Mouse (Mus musculus): ENCODE data around the gene Mpped2. TPM values are rescaled to one million over a fixed set of nuclear protein-coding genes. Genes with fewer than 3 reads are reported as not detected.
A peak's percentile ranks its signal among the peaks of the same experiment; 100 is the strongest.

The Mpped2 gene
- polyA plus RNA-seq, 1 experiment from 2014 or later = 1.3 TPM

- H3K4me1 ChIP-seq (ENCODE audit: insufficient read depth) = no peaks in the 10 kb centered on the region
- no peak for ATAC-seq
These were observed 29.0 kb downstream of the Mpped2 start for GRCm38 (mm10) chr2:106722020-106722419.

GRCm38 (mm10) chr2:106729951-106730564 lies 37.0 kb downstream of the Mpped2 start:
- H3K4me2 ChIP-seq (ENCODE audit: low read depth, low read length) = no peak overlapping the region
- no peak overlapping the region for H3K9ac ChIP-seq (replicated peaks)
- H3K27ac ChIP-seq (ENCODE audit: low read depth) = no peak overlapping the region
- H3K9me3 ChIP-seq (ENCODE audit: low read length) = no peaks in the 10 kb centered on the region
- no peaks in the 10 kb centered on the region for H3K36me3 ChIP-seq (replicated peaks; ENCODE audit: insufficient read depth, low read length)
- ATAC-seq (no peak), DNase-seq (no peak)
- WGBS (ENCODE audit: insufficient replicate concordance) = 58% methylated on average over 6 of the region's 6 CpGs
- H3K27me3 ChIP-seq (ENCODE audit: insufficient read depth, low read length) = no peaks in the 10 kb centered on the region
- 0 out of 2 replicates have a peak, but pooled peaks cover 2% of the 10 kb centered on the region for H3K4me1 ChIP-seq (ENCODE audit: insufficient read depth)
- no peak for TF ChIP-seq EP300 (IDR thresholded peaks at IDR 0.05; ENCODE audit: low read depth)
- TF ChIP-seq CTCF (IDR thresholded peaks at IDR 0.05; ENCODE audit: low read depth) = no peak
- no peak overlapping the region for H3K4me3 ChIP-seq (ENCODE audit: low read depth, low read length)

More at GRCm38 (mm10) chr2:106722020-106722419, 29.0 kb downstream of the Mpped2 start:
- Histone ChIP-seq H3K27ac (ENCODE audit: low read depth) (no peak overlapping the region), H3K36me3 (replicated peaks; ENCODE audit: insufficient read depth, low read length) (no peaks in the 10 kb centered on the region), H3K9me3 (ENCODE audit: low read length) (no peaks in the 10 kb centered on the region), H3K4me2 (ENCODE audit: low read depth, low read length) (no peak overlapping the region), H3K4me3 (ENCODE audit: low read depth, low read length) (no peak overlapping the region), H3K9ac (replicated peaks) (no peak overlapping the region), H3K27me3 (ENCODE audit: insufficient read depth, low read length) (no peaks in the 10 kb centered on the region)
- TF ChIP-seq EP300 (IDR thresholded peaks at IDR 0.05; ENCODE audit: low read depth) = no peak
- no peak for TF ChIP-seq CTCF (IDR thresholded peaks at IDR 0.05; ENCODE audit: low read depth)
- DNase-seq = no peak
- WGBS (ENCODE audit: insufficient replicate concordance) = 90% methylated on average over 4 of the region's 4 CpGs

DNA sequence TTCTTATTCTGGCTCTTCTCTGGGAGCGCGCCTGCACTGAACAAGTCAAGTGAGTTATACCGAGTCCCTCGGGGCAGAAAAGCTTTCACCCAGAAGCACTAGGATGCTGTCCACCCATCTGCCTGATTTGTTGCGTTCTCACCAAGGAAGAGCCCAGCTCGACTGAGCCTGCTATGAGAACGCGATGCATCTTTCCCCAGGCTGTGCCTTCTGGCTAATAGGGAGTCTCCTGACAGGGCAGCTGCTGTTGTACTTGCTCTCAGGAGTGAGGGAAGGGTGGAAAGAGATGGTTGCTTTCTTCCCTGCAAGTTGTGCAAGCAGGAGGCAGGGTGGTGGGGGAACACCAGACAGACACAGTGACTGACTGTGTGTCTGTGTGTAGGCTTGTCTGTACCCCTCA lies 37.5 kb downstream of the Mpped2 start:
- ATAC-seq = no peak
- H3K36me3 ChIP-seq (replicated peaks; ENCODE audit: insufficient read depth, low read length) = no peaks in the 10 kb centered on the region
- no peak overlapping the region for H3K9ac ChIP-seq (replicated peaks)
- 0 out of 2 replicates have a peak, but pooled peaks cover 2% of the 10 kb centered on the region for H3K4me1 ChIP-seq (ENCODE audit: insufficient read depth)
- TF ChIP-seq CTCF (IDR thresholded peaks at IDR 0.05; ENCODE audit: low read depth) (no peak), EP300 (IDR thresholded peaks at IDR 0.05; ENCODE audit: low read depth) (no peak)
- H3K9me3 ChIP-seq (ENCODE audit: low read length) = no peaks in the 10 kb centered on the region
- no peak overlapping the region for H3K27ac ChIP-seq (ENCODE audit: low read depth)
- no peak overlapping the region for H3K4me3 ChIP-seq (ENCODE audit: low read depth, low read length)
- no peaks in the 10 kb centered on the region for H3K27me3 ChIP-seq (ENCODE audit: insufficient read depth, low read length)
- 85% methylated on average over 8 of the region's 8 CpGs for WGBS (ENCODE audit: insufficient replicate concordance)
- DNase-seq = no peak
- no peak overlapping the region for H3K4me2 ChIP-seq (ENCODE audit: low read depth, low read length)

GRCm38 (mm10) chr2:106731478-106731877 lies 38.4 kb downstream of the Mpped2 start:
- TF ChIP-seq EP300 (IDR thresholded peaks at IDR 0.05; ENCODE audit: low read depth) (no peak), CTCF (IDR thresholded peaks at IDR 0.05; ENCODE audit: low read depth) (no peak)
- no peak for ATAC-seq
- WGBS (ENCODE audit: insufficient replicate concordance) = 71% methylated on average over 4 of the region's 4 CpGs

DNA sequence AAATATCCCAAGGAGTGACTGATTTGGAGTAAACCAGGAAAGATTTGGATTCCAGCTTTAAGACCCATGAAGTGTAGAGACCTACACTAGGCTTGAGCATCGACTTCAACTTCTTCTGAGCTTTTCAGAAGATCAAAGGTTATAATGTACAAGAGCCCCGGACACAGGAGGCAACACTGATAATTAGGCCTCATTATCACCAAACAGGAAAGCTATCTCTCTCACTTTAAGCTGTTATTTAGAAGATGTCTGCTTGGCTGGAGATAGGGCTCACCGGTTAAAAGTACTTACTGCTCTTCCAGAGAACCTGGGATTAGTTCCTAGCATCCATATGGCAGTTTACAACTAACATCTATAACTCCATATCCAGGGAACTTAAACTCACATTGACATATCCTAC lies 39.1 kb downstream of the Mpped2 start:
- ATAC-seq = no peak
- Histone ChIP-seq H3K4me3 (ENCODE audit: low read depth, low read length) (no peak overlapping the region), H3K27ac (ENCODE audit: low read depth) (no peak overlapping the region), H3K27me3 (ENCODE audit: insufficient read depth, low read length) (no peaks in the 10 kb centered on the region), H3K4me1 (ENCODE audit: insufficient read depth) (0 out of 2 replicates have a peak, but pooled peaks cover 2% of the 10 kb centered on the region), H3K4me2 (ENCODE audit: low read depth, low read length) (no peak overlapping the region), H3K9me3 (ENCODE audit: low read length) (no peaks in the 10 kb centered on the region), H3K36me3 (replicated peaks; ENCODE audit: insufficient read depth, low read length) (no peaks in the 10 kb centered on the region), H3K9ac (replicated peaks) (no peak overlapping the region)
- WGBS (ENCODE audit: insufficient replicate concordance) = 30% methylated on average over 3 of the region's 3 CpGs
- TF ChIP-seq CTCF (IDR thresholded peaks at IDR 0.05; ENCODE audit: low read depth) (no peak), EP300 (IDR thresholded peaks at IDR 0.05; ENCODE audit: low read depth) (peak; percentile 40; the same call in 1 of the 2 replicates)
- DNase-seq = no peak

More at GRCm38 (mm10) chr2:106731478-106731877, 38.4 kb downstream of the Mpped2 start:
- Histone ChIP-seq H3K9ac (replicated peaks) (no peak overlapping the region), H3K4me2 (ENCODE audit: low read depth, low read length) (no peak overlapping the region), H3K36me3 (replicated peaks; ENCODE audit: insufficient read depth, low read length) (no peaks in the 10 kb centered on the region), H3K4me3 (ENCODE audit: low read depth, low read length) (no peak overlapping the region), H3K4me1 (ENCODE audit: insufficient read depth) (0 out of 2 replicates have a peak, but pooled peaks cover 2% of the 10 kb centered on the region), H3K27ac (ENCODE audit: low read depth) (no peak overlapping the region), H3K9me3 (ENCODE audit: low read length) (no peaks in the 10 kb centered on the region), H3K27me3 (ENCODE audit: insufficient read depth, low read length) (no peaks in the 10 kb centered on the region)
- DNase-seq = no peak

DNA sequence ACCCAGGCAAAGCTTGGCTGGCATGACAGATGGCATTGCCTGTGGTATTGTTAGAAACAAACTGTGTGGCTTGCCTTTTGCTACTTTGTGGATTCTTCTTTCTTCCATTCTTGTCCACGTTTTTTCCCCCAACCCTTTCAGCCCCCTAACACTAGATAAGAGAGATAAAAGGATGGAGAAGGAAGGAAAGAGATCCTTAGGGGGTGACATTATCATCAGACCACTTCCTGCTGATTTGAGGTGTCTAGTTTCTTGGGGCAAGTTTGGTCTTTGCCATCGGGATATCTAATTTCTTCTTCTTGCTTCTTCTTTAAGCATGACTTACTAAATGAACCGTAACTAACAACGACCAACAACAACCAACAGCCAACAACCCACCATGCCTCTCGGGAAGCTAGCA lies 40.3 kb downstream of the Mpped2 start:
- no peaks in the 10 kb centered on the region for H3K36me3 ChIP-seq (replicated peaks; ENCODE audit: insufficient read depth, low read length)
- ATAC-seq = no peak
- 0 out of 2 replicates have a peak, but pooled peaks cover 2% of the 10 kb centered on the region for H3K4me1 ChIP-seq (ENCODE audit: insufficient read depth)
- H3K9me3 ChIP-seq (ENCODE audit: low read length) = no peaks in the 10 kb centered on the region
- DNase-seq = no peak
- H3K9ac ChIP-seq (replicated peaks) = no peak overlapping the region
- TF ChIP-seq EP300 (IDR thresholded peaks at IDR 0.05; ENCODE audit: low read depth) = no peak
- no peaks in the 10 kb centered on the region for H3K27me3 ChIP-seq (ENCODE audit: insufficient read depth, low read length)
- H3K4me3 ChIP-seq (ENCODE audit: low read depth, low read length) = no peak overlapping the region
- WGBS (ENCODE audit: insufficient replicate concordance) = 51% methylated on average over 5 of the region's 5 CpGs
- H3K4me2 ChIP-seq (ENCODE audit: low read depth, low read length) = no peak overlapping the region
- H3K27ac ChIP-seq (ENCODE audit: low read depth) = no peak overlapping the region

Measured in liver, postnatal 0 days (tissue).